Comparison of ENCODE assay signal across 26 mouse cellular contexts in genomic region chr2:35287017-35287620, GRCm38 (mm10). TPM values are rescaled to one million over a fixed set of nuclear protein-coding genes. Genes with fewer than 3 reads are reported as not detected.
DNase-seq lines count a peak whose midpoint lies in the region; ATAC-seq and TF ChIP-seq lines count a peak whose summit lies in the region.
"Had no signal": no experiment of that assay in that cellular context is flagged by ENCODE, and none has a peak within 500 bp of the region (broad histone marks: within the 10 kb centered on the region; RNA-seq: fewer than 3 reads in every experiment).

No protein-coding gene starts in this region.

- peaks cover 37% of the 10 kb centered on the region for H3K36me3 ChIP-seq in heart, embryonic 15.5 days
- H3K36me3 ChIP-seq in lung, embryonic 14.5 days (ENCODE audit: insufficient read depth): no peaks in the 10 kb centered on the region
- H3K36me3 ChIP-seq: G1E had no signal

- no peak overlapping the region for H3K4me2 ChIP-seq in heart, embryonic 15.5 days
- H3K4me2 ChIP-seq in lung, embryonic 14.5 days: no peak overlapping the region
- H3K4me2 ChIP-seq: intestine, embryonic 15.5 days; liver, embryonic 11.5 days had no signal

- peaks cover 3% of the 10 kb centered on the region; the same call in 1 of the 2 replicates for H3K27me3 ChIP-seq in heart, embryonic 15.5 days
- H3K27me3 ChIP-seq in lung, embryonic 14.5 days (ENCODE audit: insufficient read depth, low read length): peaks cover 14% of the 10 kb centered on the region; the same call in 1 of the 2 replicates
- H3K27me3 ChIP-seq: CH12.LX; intestine, embryonic 15.5 days; Patski had no signal

- no peak for DNase-seq in heart, postnatal 10 days
- peak; percentile 85 to 91 for DNase-seq in lung, adult 18-20 months
- peak; percentile 59 for DNase-seq in lung, embryonic 14.5 days
- peak; percentile 89 for DNase-seq in lung, postnatal 25 days (ENCODE audit: low spot score)
- DNase-seq in T-cell, adult 2 months (ENCODE audit: low spot score): no peak
- DNase-seq: adrenal gland, adult 8-10 months; B cell, adult 2 months; cerebellum, adult 11-12 months; cerebellum, postnatal 14 days; heart, postnatal 14 days; kidney, adult 8-10 months; kidney, postnatal 14 days; left cerebral cortex, postnatal 4 days; liver, postnatal 0 days; midbrain, embryonic 14.5 days; retina, postnatal 1 day; right cerebral cortex, postnatal 25 days; spleen, adult 18-20 months had no signal

- H3K4me1 ChIP-seq in heart, embryonic 15.5 days (replicated peaks): peaks cover 26% of the 10 kb centered on the region
- 0 out of 2 replicates have a peak, but pooled peaks cover 6% of the 10 kb centered on the region for H3K4me1 ChIP-seq in lung, embryonic 14.5 days (ENCODE audit: insufficient read depth)

- H3K4me3 ChIP-seq in heart, embryonic 15.5 days: no peak overlapping the region
- no peak overlapping the region for H3K4me3 ChIP-seq in lung, embryonic 14.5 days (ENCODE audit: low read depth, low read length)
- H3K4me3 ChIP-seq: intestine, embryonic 15.5 days had no signal

- peak overlapping the region; percentile 24; the same call in 1 of the 2 replicates for H3K27ac ChIP-seq in heart, embryonic 15.5 days
- peak overlapping the region; percentile 79 for H3K27ac ChIP-seq in lung, embryonic 14.5 days (ENCODE audit: low read depth)
- H3K27ac ChIP-seq: intestine, embryonic 15.5 days had no signal

- H3K9ac ChIP-seq in heart, embryonic 15.5 days: no peak overlapping the region
- no peak overlapping the region for H3K9ac ChIP-seq in lung, embryonic 14.5 days
- H3K9ac ChIP-seq: intestine, embryonic 15.5 days; liver, postnatal 0 days had no signal

- 76% methylated on average over 12 of the region's 12 CpGs for WGBS in heart, embryonic 15.5 days
- 57% methylated on average over 12 of the region's 12 CpGs for WGBS in lung, embryonic 14.5 days

- no peak for ATAC-seq in heart, embryonic 15.5 days (replicated peaks; ENCODE audit: insufficient number of reproducible peaks, insufficient read depth, low FRiP score, low read depth)
- peak; percentile 55 for ATAC-seq in lung, embryonic 14.5 days (ENCODE audit: insufficient read depth)
- ATAC-seq in activated CD4-positive, CD25-positive, alpha-beta regulatory T cell, adult 4 months: no peak
- ATAC-seq: hindbrain, embryonic 16.5 days; intestine, embryonic 15.5 days; liver, postnatal 0 days; Patski had no signal

- no peaks in the 10 kb centered on the region for H3K9me3 ChIP-seq in heart, embryonic 15.5 days (replicated peaks)
- no peaks in the 10 kb centered on the region for H3K9me3 ChIP-seq in lung, embryonic 14.5 days (ENCODE audit: low read depth, low read length)
- H3K9me3 ChIP-seq: G1E; intestine, embryonic 15.5 days had no signal

- intact Hi-C loops in heart, postnatal 10 days (cut with DNase I): no loop called here

- no peak for TF ChIP-seq CTCF in lung, embryonic 14.5 days (IDR thresholded peaks at IDR 0.05; ENCODE audit: low read depth)

RNA-seq across cellular contexts. Expression of gene Gsn, which starts 30.9 kb away (rescaled TPM):
- 321 and 325 TPM in 2 replicates for polyA plus RNA-seq in heart, embryonic 15.5 days (2015; fragmentation: Nextera tagmentation; extraction: Ambion mirVana)
- total RNA-seq in heart, postnatal 10 days (2021): 100 to 1,000 TPM; 213 to 249 TPM
- polyA plus RNA-seq in lung, embryonic 14.5 days (2014; fragmentation: Nextera tagmentation; extraction: Ambion mirVana): 95.9 and 112 TPM in 2 replicates
- 10 to 100 TPM; 27.2 to 28.3 TPM for polyA plus RNA-seq in activated CD4-positive, CD25-positive, alpha-beta regulatory T cell, adult 4 months (2017; shearing (Covaris generic))

RNA-seq across cellular contexts. Expression of gene Stom, which starts 49.7 kb away (rescaled TPM):
- 52.2 and 65.6 TPM in 2 replicates for polyA plus RNA-seq in heart, embryonic 15.5 days (2015; fragmentation: Nextera tagmentation; extraction: Ambion mirVana)
- total RNA-seq in heart, postnatal 10 days (2021): 10 to 100 TPM; 56.2 to 61.7 TPM
- 30.6 and 33.3 TPM in 2 replicates for polyA plus RNA-seq in lung, embryonic 14.5 days (2014; fragmentation: Nextera tagmentation; extraction: Ambion mirVana)
- 1 to 10 TPM; 2.7 to 4.0 TPM for polyA plus RNA-seq in activated CD4-positive, CD25-positive, alpha-beta regulatory T cell, adult 4 months (2017; shearing (Covaris generic))

Comparison
In these comparisons a context has a peak if more than half of its experiments do, and no peak if none do; other contexts are left out.
1. DNase-seq: peak in lung, adult 18-20 months (2 of 2), lung, embryonic 14.5 days (single experiment) and lung, postnatal 25 days (single experiment); none in heart, postnatal 10 days (0 of 2) and T-cell, adult 2 months (single experiment).